Mouse (Mus musculus): ENCODE results near the gene Kif13a.

DNA sequence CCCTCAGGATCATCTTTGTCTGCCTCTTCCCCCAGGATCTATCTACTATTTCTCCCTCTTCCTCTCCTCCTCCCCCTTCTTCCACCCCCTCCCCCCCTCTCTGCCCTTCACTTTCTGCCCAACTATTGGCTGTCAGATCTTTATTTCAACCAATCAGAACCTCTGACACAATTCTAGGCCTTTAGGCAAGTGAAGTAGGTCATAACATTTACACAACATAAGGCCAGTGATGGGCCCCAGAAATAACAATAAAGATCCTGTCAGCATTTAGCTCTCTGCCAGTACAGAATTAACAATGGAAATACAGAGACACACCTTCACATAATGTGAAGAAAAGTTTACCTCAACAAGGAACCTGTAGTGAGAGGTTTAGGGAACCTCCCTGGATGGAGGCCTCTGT is 13.6 kb upstream of the Kif13a start:
- no peak for TF ChIP-seq CTCF (IDR thresholded peaks at IDR 0.05; ENCODE audit: extremely low read depth, insufficient read length, insufficient replicate concordance, low read depth, low read length)
- TF ChIP-seq POLR2A (IDR thresholded peaks at IDR 0.05; ENCODE audit: low read depth, low read length): no peak
